Mouse (Mus musculus) ES-Bruce4 (cell line): ENCODE measurements at regions not wholly inside any gene's neighbourhood (a gene's known extent, or its start where the extent isn't known, plus 50 kb on each side); places are given as distances from the start of the nearest gene placed in this dataset.

Source experiments
- CTCF ChIP-seq: IDR thresholded peaks from one replicate; pipeline ENCODE4 v1.8.1; 2011; ENCODE audit warnings: low read depth, low read length
- EP300 ChIP-seq: IDR thresholded peaks from 2 replicates; pipeline ENCODE4 v1.6.1; 2011; ENCODE audit warnings: low read depth, low read length; ENCODE audit not compliant: insufficient read depth
- POLR2A ChIP-seq: IDR thresholded peaks from one replicate; pipeline ENCODE4 v1.8.1; 2011; ENCODE audit warnings: low read length; ENCODE audit not compliant: insufficient read depth

- TF ChIP-seq CTCF (no peak), EP300 (no peak), POLR2A (no peak)
These were observed 212.2 kb downstream of the En1 start for GRCm38 (mm10) chr1:120814441-120814840.
